Mouse (Mus musculus) heart, embryonic 16.5 days (tissue): ENCODE measurements around the gene Dhx9. TPM values are rescaled to one million over a fixed set of nuclear protein-coding genes. Genes with fewer than 3 reads are reported as not detected.
A peak's percentile ranks its signal among the peaks of the same experiment; 100 is the strongest.

Source experiments
- ATAC-seq: fragments of 200-750 bp; cut with Nextera tagmentation; replicated peaks from 2 replicates; pipeline ENCODE4 v1.8.0; 2017; ENCODE audit warnings: moderate number of reproducible peaks; ENCODE audit not compliant: insufficient read depth, low FRiP score; ENCODE audit errors: extremely low read depth
- H3K27ac ChIP-seq: fragments of 300-500 bp; sonication (generic); 2 replicates; pipeline ENCODE4 v1.5.1; 2014; ENCODE audit warnings: mild to moderate bottlenecking, low read length, control low read depth, moderate library complexity
- H3K27me3 ChIP-seq: fragments of 300-500 bp; sonication (generic); 2 replicates; pipeline ENCODE4 v1.6.1; 2014; ENCODE audit warnings: low read length, mixed read lengths; ENCODE audit not compliant: control insufficient read depth, insufficient read depth
- H3K36me3 ChIP-seq: fragments of 300-500 bp; sonication (generic); 2 replicates; pipeline ENCODE4 v1.6.1; 2014; ENCODE audit not compliant: control insufficient read depth, insufficient read depth
- H3K4me1 ChIP-seq: fragments of 300-500 bp; sonication (generic); 2 replicates; pipeline ENCODE4 v1.6.1; 2014; ENCODE audit warnings: low read length, mixed read lengths; ENCODE audit not compliant: control insufficient read depth, insufficient read depth
- H3K4me2 ChIP-seq: fragments of 300-500 bp; sonication (generic); 2 replicates; pipeline ENCODE4 v1.6.1; 2014; ENCODE audit warnings: low read depth, mild to moderate bottlenecking, control low read depth, low read length
- H3K4me3 ChIP-seq: fragments of 300-500 bp; sonication (generic); 2 replicates; pipeline ENCODE4 v1.5.1; 2014; ENCODE audit warnings: mild to moderate bottlenecking, control low read depth, low read length
- H3K9ac ChIP-seq: fragments of 300-500 bp; sonication (generic); 2 replicates; pipeline ENCODE4 v1.6.1; 2014; ENCODE audit warnings: low read length, control low read depth
- H3K9me3 ChIP-seq: fragments of 300-500 bp; sonication (generic); replicated peaks from 2 replicates; pipeline ENCODE4 v1.6.1; 2016; ENCODE audit warnings: low read length; ENCODE audit not compliant: control insufficient read depth
- WGBS: fragments of 180-500 bp; shearing (Covaris S2); extraction: QIAGEN DNeasy Blood & Tissue Kit; methylation state at CpG from one replicate; pipeline ENCODE4 v1.1.7; 2014; 5-methylcytosine and 5-hydroxymethylcytosine counted together
- polyA plus RNA-seq: library from polyadenylated mRNA; unstranded; fragments of >200 nt; fragmentation: Nextera tagmentation; extraction: Ambion mirVana; gene quantifications from 2 replicates; pipeline ENCODE4 v1.2.1, GENCODE M21; 2015

The Dhx9 gene
- polyA plus RNA-seq, 1 experiment from 2014 or later: 16.0 TPM

GRCm38 (mm10) chr1:153461796-153462195, 25.7 kb downstream of the Dhx9 start:
- H3K4me2 ChIP-seq: no peak overlapping the region
- WGBS: 71% methylated on average over 1 of the region's 1 CpGs
- H3K4me1 ChIP-seq: no peaks in the 10 kb centered on the region
- no peak overlapping the region for H3K4me3 ChIP-seq
- H3K27ac ChIP-seq: no peak overlapping the region
- H3K27me3 ChIP-seq: no peaks in the 10 kb centered on the region
- no peaks in the 10 kb centered on the region for H3K9me3 ChIP-seq
- no peak overlapping the region for H3K9ac ChIP-seq
- peaks cover 56% of the 10 kb centered on the region for H3K36me3 ChIP-seq
- no peak for ATAC-seq

GRCm38 (mm10) chr1:153456137-153456536, 31.3 kb downstream of the Dhx9 start:
- H3K36me3 ChIP-seq: peaks cover 42% of the 10 kb centered on the region
- 90% methylated on average over 5 of the region's 5 CpGs for WGBS
- no peaks in the 10 kb centered on the region for H3K4me1 ChIP-seq
- no peaks in the 10 kb centered on the region for H3K27me3 ChIP-seq
- H3K27ac ChIP-seq: no peak overlapping the region
- no peak overlapping the region for H3K4me3 ChIP-seq
- no peaks in the 10 kb centered on the region for H3K9me3 ChIP-seq
- no peak overlapping the region for H3K4me2 ChIP-seq
- no peak overlapping the region for H3K9ac ChIP-seq
- 0 out of 2 replicates have a peak, but pooled peaks have one; percentile 14 for ATAC-seq

GRCm38 (mm10) chr1:153453146-153453642, 34.3 kb downstream of the Dhx9 start:
- ATAC-seq: no peak
- H3K27ac ChIP-seq: no peak overlapping the region
- H3K9me3 ChIP-seq: no peaks in the 10 kb centered on the region
- no peak overlapping the region for H3K4me3 ChIP-seq
- peaks cover 20% of the 10 kb centered on the region for H3K36me3 ChIP-seq
- no peak overlapping the region for H3K9ac ChIP-seq
- no peak overlapping the region for H3K4me2 ChIP-seq
- no peaks in the 10 kb centered on the region for H3K27me3 ChIP-seq
- no peaks in the 10 kb centered on the region for H3K4me1 ChIP-seq
- WGBS: 85% methylated on average over 3 of the region's 3 CpGs

DNA sequence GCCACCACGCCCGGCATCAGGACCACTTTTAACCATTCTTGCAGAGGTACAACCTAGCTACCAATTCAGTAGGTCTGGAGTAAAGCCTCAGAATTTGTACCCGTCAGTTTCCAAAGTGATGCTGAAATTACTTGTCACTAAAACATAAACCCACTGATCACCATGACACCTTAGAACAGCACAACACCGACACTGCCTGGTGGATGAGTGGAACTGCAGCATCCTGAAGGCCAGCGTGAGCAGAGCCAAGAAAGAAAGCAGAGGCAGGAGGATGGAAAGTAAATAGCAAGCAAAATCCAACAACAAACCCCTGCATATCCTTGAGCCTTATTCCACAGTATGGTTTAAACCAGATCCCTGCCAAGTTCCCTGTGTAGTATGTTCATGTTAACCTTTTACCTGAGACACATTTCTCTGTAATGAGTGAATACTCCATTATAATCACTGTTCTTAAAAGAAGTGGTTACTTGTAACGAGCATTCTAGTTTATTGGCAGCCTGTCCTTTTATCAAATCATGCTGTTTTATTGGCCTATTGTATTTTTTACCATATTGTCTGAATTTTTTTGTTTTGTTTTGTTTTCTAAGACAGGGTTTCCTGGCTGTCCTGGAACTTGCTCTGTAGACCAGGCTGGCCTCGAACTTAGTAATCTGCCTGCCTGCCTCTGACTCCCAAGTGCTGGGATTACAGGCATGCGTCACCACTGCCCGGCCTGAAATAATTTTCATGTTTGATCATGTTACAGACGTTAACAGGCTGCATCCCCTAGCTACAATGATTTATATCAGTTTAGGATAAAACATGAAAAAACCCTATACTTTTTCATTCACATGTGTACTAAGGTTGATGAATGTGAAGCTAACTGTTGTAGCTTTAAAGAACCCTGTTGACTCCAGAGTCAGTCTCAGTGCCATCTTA, 36.0 kb downstream of the Dhx9 start:
- no peak overlapping the region for H3K9ac ChIP-seq
- no peak overlapping the region for H3K4me3 ChIP-seq
- 73% methylated on average over 10 of the region's 10 CpGs for WGBS
- H3K27ac ChIP-seq: no peak overlapping the region
- H3K27me3 ChIP-seq: no peaks in the 10 kb centered on the region
- no peaks in the 10 kb centered on the region for H3K4me1 ChIP-seq
- H3K4me2 ChIP-seq: no peak overlapping the region
- H3K36me3 ChIP-seq: peaks cover 11% of the 10 kb centered on the region
- no peak for ATAC-seq
- H3K9me3 ChIP-seq: no peaks in the 10 kb centered on the region

DNA sequence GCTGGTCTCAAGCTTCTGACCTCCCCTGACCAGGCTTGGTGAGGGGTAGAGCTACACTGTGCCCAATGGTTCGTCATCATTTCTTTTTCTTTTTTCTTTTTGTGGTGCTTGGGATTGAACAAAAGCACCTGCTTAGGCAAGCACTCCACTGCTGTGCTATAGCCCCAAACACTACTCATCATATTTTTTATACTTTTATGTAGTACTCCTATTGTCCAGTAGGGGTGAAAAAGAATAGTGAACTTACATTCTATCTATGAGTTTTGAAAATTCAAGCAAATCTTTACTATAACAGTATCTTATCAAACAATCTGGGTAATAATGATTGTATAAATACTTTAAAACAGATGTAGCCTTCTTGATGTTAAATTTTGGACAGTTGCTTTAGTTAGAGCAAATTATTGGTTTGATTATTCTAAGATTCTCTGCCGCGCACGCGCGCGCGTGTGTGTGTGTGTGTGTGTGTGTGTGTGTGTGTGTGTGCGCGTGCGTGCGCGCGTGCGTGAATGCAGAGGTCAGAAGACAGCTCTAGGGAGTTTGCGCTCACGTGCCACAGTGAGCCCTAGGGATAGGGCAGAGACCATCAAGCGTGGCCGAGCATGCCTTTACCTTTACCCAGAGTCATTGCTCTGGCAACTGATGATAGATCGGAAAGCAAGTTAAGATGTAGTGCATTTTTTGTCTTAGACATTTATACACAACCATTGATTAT, 41.2 kb downstream of the Dhx9 start:
- H3K27me3 ChIP-seq: no peaks in the 10 kb centered on the region
- no peaks in the 10 kb centered on the region for H3K4me1 ChIP-seq
- no peak overlapping the region for H3K4me3 ChIP-seq
- no peaks in the 10 kb centered on the region for H3K36me3 ChIP-seq
- ATAC-seq: no peak
- no peak overlapping the region for H3K9ac ChIP-seq
- no peaks in the 10 kb centered on the region; the same call in 1 of the 2 replicates for H3K9me3 ChIP-seq
- H3K27ac ChIP-seq: no peak overlapping the region
- WGBS: 93% methylated on average over 20 of the region's 20 CpGs
- H3K4me2 ChIP-seq: no peak overlapping the region

GRCm38 (mm10) chr1:153443632-153444031, 43.8 kb downstream of the Dhx9 start:
- Histone ChIP-seq H3K4me2 (no peak overlapping the region), H3K9ac (no peak overlapping the region), H3K4me3 (no peak overlapping the region), H3K36me3 (no peaks in the 10 kb centered on the region), H3K9me3 (no peaks in the 10 kb centered on the region; the same call in 1 of the 2 replicates), H3K4me1 (no peaks in the 10 kb centered on the region), H3K27ac (no peak overlapping the region), H3K27me3 (no peaks in the 10 kb centered on the region)
- 75% methylated on average over 4 of the region's 4 CpGs for WGBS
- no peak for ATAC-seq

- H3K9ac ChIP-seq: no peak overlapping the region
- no peak overlapping the region for H3K4me2 ChIP-seq
- WGBS: 89% methylated on average over 1 of the region's 1 CpGs
- H3K9me3 ChIP-seq: no peaks in the 10 kb centered on the region; the same call in 1 of the 2 replicates
- H3K4me1 ChIP-seq: no peaks in the 10 kb centered on the region
- no peaks in the 10 kb centered on the region for H3K27me3 ChIP-seq
- no peak overlapping the region for H3K4me3 ChIP-seq
- H3K27ac ChIP-seq: no peak overlapping the region
- ATAC-seq: no peak
- H3K36me3 ChIP-seq: no peaks in the 10 kb centered on the region
These were observed 44.4 kb downstream of the Dhx9 start for GRCm38 (mm10) chr1:153443019-153443418.

- 86% methylated on average over 3 of the region's 3 CpGs for WGBS
- Histone ChIP-seq H3K9ac (no peak overlapping the region), H3K4me1 (no peaks in the 10 kb centered on the region), H3K36me3 (no peaks in the 10 kb centered on the region), H3K9me3 (no peaks in the 10 kb centered on the region; the same call in 1 of the 2 replicates), H3K27ac (no peak overlapping the region), H3K4me3 (no peak overlapping the region), H3K27me3 (no peaks in the 10 kb centered on the region), H3K4me2 (no peak overlapping the region)
- no peak for ATAC-seq
These were observed 45.8 kb downstream of the Dhx9 start for GRCm38 (mm10) chr1:153441656-153442055.

DNA sequence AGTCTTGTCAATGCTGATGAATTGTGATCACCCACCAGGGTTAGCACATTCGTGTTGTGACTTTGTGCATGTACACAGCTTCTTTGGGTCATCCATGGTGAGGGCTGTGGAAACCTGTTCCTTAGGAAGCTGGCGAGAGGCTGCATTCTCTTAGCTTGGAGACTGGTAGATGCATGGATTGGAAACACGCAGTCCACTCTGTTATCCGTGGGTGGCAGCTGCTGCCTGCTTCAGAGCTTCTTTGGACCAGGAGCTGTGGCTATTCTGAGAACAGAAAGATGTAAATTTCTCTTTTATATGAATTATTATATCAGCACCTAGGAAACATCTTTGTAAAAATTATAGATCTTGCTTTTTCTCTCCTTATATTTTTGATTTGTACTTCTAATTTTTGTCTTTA, 46.7 kb downstream of the Dhx9 start:
- Histone ChIP-seq H3K36me3 (no peaks in the 10 kb centered on the region), H3K27me3 (no peaks in the 10 kb centered on the region), H3K4me2 (no peak overlapping the region), H3K27ac (no peak overlapping the region), H3K4me1 (no peaks in the 10 kb centered on the region), H3K4me3 (no peak overlapping the region), H3K9me3 (no peaks in the 10 kb centered on the region; the same call in 1 of the 2 replicates), H3K9ac (no peak overlapping the region)
- ATAC-seq: no peak
- 83% methylated on average over 4 of the region's 4 CpGs for WGBS
